Mouse (Mus musculus) kidney, adult 2 months (tissue): ENCODE measurements around the gene Coa7.

Experiments
- CTCF ChIP-seq: fragments of 200-500 bp; conservative IDR thresholded peaks from 2 replicates; pipeline ENCODE4 v1.5.1; 2011; ENCODE audit warnings: low read depth, mild to moderate bottlenecking, control low read depth, low read length, moderate library complexity, mixed read lengths; ENCODE audit not compliant: insufficient read depth, insufficient read length
- POLR2A ChIP-seq: fragments of 200-500 bp; IDR thresholded peaks from one replicate; pipeline ENCODE4 v1.6.1; 2011; ENCODE audit warnings: low read depth, low read length, control low read depth

DNA sequence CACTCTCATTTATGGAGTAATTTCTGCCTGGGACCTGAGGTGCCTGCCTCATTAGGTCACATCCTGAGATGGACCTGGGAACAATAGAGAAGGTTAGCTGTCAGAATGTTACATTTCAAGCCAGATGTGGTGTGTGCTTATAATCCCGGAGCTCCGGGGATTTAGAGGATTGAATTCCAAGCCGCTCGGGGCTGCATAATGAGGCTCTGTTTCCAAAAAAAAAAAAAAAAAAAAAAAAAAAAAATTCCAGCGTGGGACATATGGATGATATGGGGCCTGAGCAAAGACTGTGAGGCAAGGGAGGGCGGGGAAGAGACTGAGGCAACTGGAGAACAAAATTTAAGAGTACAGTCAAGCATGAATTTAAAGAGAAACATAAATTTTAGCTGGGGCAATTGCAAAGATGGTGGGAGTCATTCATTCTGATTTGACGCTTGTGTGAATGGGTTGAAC is 16.7 kb downstream of the Coa7 start:
- no peak for TF ChIP-seq POLR2A
- no peak for TF ChIP-seq CTCF
